Mouse (Mus musculus) intestine, embryonic 15.5 days (tissue): ENCODE data around the gene Ifit2. TPM values are rescaled to one million over a fixed set of nuclear protein-coding genes. Genes with fewer than 3 reads are reported as not detected.

Experiments
- ATAC-seq: fragments of 200-750 bp; cut with Nextera tagmentation; 2 replicates; pipeline ENCODE4 v1.8.0; 2017; ENCODE audit warnings: moderate TSS enrichment, moderate library complexity
- H3K27ac ChIP-seq: fragments of 300-500 bp; sonication (generic); 2 replicates; pipeline ENCODE4 v1.5.1; 2015; ENCODE audit warnings: mild to moderate bottlenecking, inconsistent platforms
- H3K27me3 ChIP-seq: fragments of 300-500 bp; sonication (generic); replicated peaks from 2 replicates; pipeline ENCODE4 v1.6.1; 2015; ENCODE audit warnings: inconsistent platforms
- H3K36me3 ChIP-seq: fragments of 300-500 bp; sonication (generic); 2 replicates; pipeline ENCODE4 v1.6.1; 2015; ENCODE audit warnings: inconsistent platforms
- H3K4me1 ChIP-seq: fragments of 300-500 bp; sonication (generic); replicated peaks from 2 replicates; pipeline ENCODE4 v1.6.1; 2015; ENCODE audit warnings: inconsistent platforms
- H3K4me2 ChIP-seq: fragments of 300-500 bp; sonication (generic); replicated peaks from 2 replicates; pipeline ENCODE4 v1.6.1; 2015; ENCODE audit warnings: mild to moderate bottlenecking, inconsistent platforms
- H3K4me3 ChIP-seq: fragments of 300-500 bp; sonication (generic); replicated peaks from 2 replicates; pipeline ENCODE4 v1.5.1; 2015; ENCODE audit warnings: inconsistent platforms
- H3K9ac ChIP-seq: fragments of 300-500 bp; sonication (generic); 2 replicates; pipeline ENCODE4 v1.6.1; 2015; ENCODE audit warnings: inconsistent platforms
- H3K9me3 ChIP-seq: fragments of 300-500 bp; sonication (generic); 2 replicates; pipeline ENCODE4 v1.6.1; 2016; ENCODE audit warnings: inconsistent platforms
- WGBS: fragments of 180-500 bp; shearing (Covaris S2); methylation state at CpG from one replicate; pipeline ENCODE4 v1.1.7; 2015; 5-methylcytosine and 5-hydroxymethylcytosine counted together
- polyA plus RNA-seq: library from polyadenylated mRNA; unstranded; fragments of >200 nt; fragmentation: Nextera tagmentation; extraction: Ambion mirVana; gene quantifications from 2 replicates; pipeline ENCODE4 v1.2.1, GENCODE M21; 2015

Gene Ifit2
- polyA plus RNA-seq, 1 experiment from 2014 or later, result 6.7 TPM

GRCm38 (mm10) chr19:34521361-34521760 is 29.1 kb upstream of the Ifit2 start:
- no peak overlapping the region for H3K9ac ChIP-seq
- H3K9me3 ChIP-seq, result no peaks in the 10 kb centered on the region
- H3K4me2 ChIP-seq, result no peak overlapping the region
- 64% methylated on average over 2 of the region's 2 CpGs for WGBS
- no peak for ATAC-seq
- peaks cover 6% of the 10 kb centered on the region; the same call in 1 of the 2 replicates for H3K4me1 ChIP-seq
- no peaks in the 10 kb centered on the region for H3K36me3 ChIP-seq
- H3K27me3 ChIP-seq, result no peaks in the 10 kb centered on the region
- H3K4me3 ChIP-seq, result no peak overlapping the region
- H3K27ac ChIP-seq, result no peak overlapping the region

GRCm38 (mm10) chr19:34521978-34522377 is 28.5 kb upstream of the Ifit2 start:
- Histone ChIP-seq H3K27me3 (no peaks in the 10 kb centered on the region), H3K9me3 (no peaks in the 10 kb centered on the region), H3K36me3 (no peaks in the 10 kb centered on the region), H3K9ac (no peak overlapping the region), H3K4me1 (peaks cover 6% of the 10 kb centered on the region; the same call in 1 of the 2 replicates), H3K4me2 (no peak overlapping the region), H3K27ac (no peak overlapping the region), H3K4me3 (no peak overlapping the region)
- ATAC-seq, result no peak
- WGBS, result 83% methylated on average over 1 of the region's 1 CpGs

- no peaks in the 10 kb centered on the region for H3K36me3 ChIP-seq
- no peak for ATAC-seq
- H3K27me3 ChIP-seq, result no peaks in the 10 kb centered on the region
- H3K4me3 ChIP-seq, result no peak overlapping the region
- H3K4me2 ChIP-seq, result no peak overlapping the region
- no peaks in the 10 kb centered on the region for H3K9me3 ChIP-seq
- peaks cover 6% of the 10 kb centered on the region; the same call in 1 of the 2 replicates for H3K4me1 ChIP-seq
- no peak overlapping the region for H3K9ac ChIP-seq
- H3K27ac ChIP-seq, result no peak overlapping the region
- WGBS, result 80% methylated on average over 12 of the region's 12 CpGs
Observed at GRCm38 (mm10) chr19:34523106-34523725, 27.3 kb upstream of the Ifit2 start.

- H3K4me1 ChIP-seq, result peaks cover 6% of the 10 kb centered on the region; the same call in 1 of the 2 replicates
- H3K27ac ChIP-seq, result no peak overlapping the region
- no peak overlapping the region for H3K4me3 ChIP-seq
- no peaks in the 10 kb centered on the region for H3K9me3 ChIP-seq
- no peak overlapping the region; the same call in 1 of the 2 replicates for H3K4me2 ChIP-seq
- 39% methylated on average over 9 of the region's 9 CpGs for WGBS
- H3K9ac ChIP-seq, result no peak overlapping the region
- ATAC-seq, result no peak
- H3K27me3 ChIP-seq, result no peaks in the 10 kb centered on the region
- no peaks in the 10 kb centered on the region for H3K36me3 ChIP-seq
Observed at GRCm38 (mm10) chr19:34524646-34525045, 25.8 kb upstream of the Ifit2 start.

GRCm38 (mm10) chr19:34526321-34526923 is 24.1 kb upstream of the Ifit2 start:
- peaks cover 6% of the 10 kb centered on the region; the same call in 1 of the 2 replicates for H3K4me1 ChIP-seq
- H3K4me3 ChIP-seq, result peak overlapping the region; percentile 88
- no peaks in the 10 kb centered on the region for H3K36me3 ChIP-seq
- peak overlapping the region; percentile 66 for H3K9ac ChIP-seq
- 11% methylated on average over 11 of the region's 11 CpGs for WGBS
- peak overlapping the region; percentile 84 for H3K4me2 ChIP-seq
- H3K9me3 ChIP-seq, result no peaks in the 10 kb centered on the region
- no peaks in the 10 kb centered on the region for H3K27me3 ChIP-seq
- peak overlapping the region; percentile 71; the same call in 1 of the 2 replicates for H3K27ac ChIP-seq
- ATAC-seq, result peak; percentile 13

- Histone ChIP-seq H3K4me3 (peak within 1 kb of the TSS; percentile 88), H3K27ac (peak within 1 kb of the TSS; percentile 71), H3K4me1 (peaks cover 6% of the 10 kb centered on the region; the same call in 1 of the 2 replicates), H3K9ac (peak within 1 kb of the TSS; percentile 66), H3K9me3 (no peaks in the 10 kb centered on the region), H3K4me2 (peak within 1 kb of the TSS; percentile 84), H3K27me3 (no peaks in the 10 kb centered on the region), H3K36me3 (no peaks in the 10 kb centered on the region)
- peak; percentile 100 for ATAC-seq
- WGBS, result under 1% methylated on average over 29 of the region's 29 CpGs
Observed at GRCm38 (mm10) chr19:34526941-34527682, 23.4 kb upstream of the Ifit2 start, which contains the start of gene Lipa. TSS of gene Lipa (minus strand) at chr19:34527474.

- H3K4me3 ChIP-seq, result no peak overlapping the region
- H3K27me3 ChIP-seq, result no peaks in the 10 kb centered on the region
- ATAC-seq, result no peak
- H3K27ac ChIP-seq, result no peak overlapping the region
- H3K4me1 ChIP-seq, result no peaks in the 10 kb centered on the region
- no peak overlapping the region for H3K9ac ChIP-seq
- H3K4me2 ChIP-seq, result no peak overlapping the region
- H3K36me3 ChIP-seq, result no peaks in the 10 kb centered on the region
- H3K9me3 ChIP-seq, result no peaks in the 10 kb centered on the region
- WGBS, result 94% methylated on average over 4 of the region's 4 CpGs
Observed at GRCm38 (mm10) chr19:34532061-34532751, 18.3 kb upstream of the Ifit2 start.

GRCm38 (mm10) chr19:34539422-34539821 is 11.1 kb upstream of the Ifit2 start:
- Histone ChIP-seq H3K9me3 (no peaks in the 10 kb centered on the region), H3K4me2 (no peak overlapping the region), H3K36me3 (no peaks in the 10 kb centered on the region), H3K4me1 (no peaks in the 10 kb centered on the region), H3K9ac (no peak overlapping the region), H3K27ac (no peak overlapping the region), H3K4me3 (no peak overlapping the region), H3K27me3 (no peaks in the 10 kb centered on the region)
- no peak for ATAC-seq
- WGBS, result 79% methylated on average over 1 of the region's 1 CpGs

- ATAC-seq, result no peak
- Histone ChIP-seq H3K36me3 (no peaks in the 10 kb centered on the region), H3K9me3 (no peaks in the 10 kb centered on the region), H3K27me3 (no peaks in the 10 kb centered on the region), H3K27ac (no peak overlapping the region), H3K4me2 (no peak overlapping the region), H3K9ac (no peak overlapping the region), H3K4me1 (no peaks in the 10 kb centered on the region), H3K4me3 (no peak overlapping the region)
- WGBS, result 90% methylated on average over 4 of the region's 4 CpGs
Observed at GRCm38 (mm10) chr19:34546211-34546610, 4.3 kb upstream of the Ifit2 start.

- Histone ChIP-seq H3K27ac (no peak overlapping the region), H3K4me3 (no peak overlapping the region), H3K4me2 (no peak overlapping the region), H3K36me3 (no peaks in the 10 kb centered on the region), H3K9ac (no peak overlapping the region), H3K9me3 (no peaks in the 10 kb centered on the region), H3K4me1 (peaks cover 7% of the 10 kb centered on the region; the same call in 1 of the 2 replicates), H3K27me3 (no peaks in the 10 kb centered on the region)
- ATAC-seq, result no peak
- 40% methylated on average over 7 of the region's 7 CpGs for WGBS
Observed at GRCm38 (mm10) chr19:34547976-34548375, 2.5 kb upstream of the Ifit2 start.

- H3K4me1 ChIP-seq, result peaks cover 13% of the 10 kb centered on the region; the same call in 1 of the 2 replicates
- H3K27me3 ChIP-seq, result no peaks in the 10 kb centered on the region
- WGBS, result 28% methylated on average over 4 of the region's 4 CpGs
- no peak; the same call in 1 of the 2 replicates for ATAC-seq
- peak overlapping the region; percentile 68 for H3K4me2 ChIP-seq
- H3K9me3 ChIP-seq, result no peaks in the 10 kb centered on the region
- H3K9ac ChIP-seq, result peak overlapping the region; percentile 26; the same call in 1 of the 2 replicates
- H3K4me3 ChIP-seq, result peak overlapping the region; percentile 49
- H3K36me3 ChIP-seq, result no peaks in the 10 kb centered on the region
- H3K27ac ChIP-seq, result 0 out of 2 replicates have a peak overlapping the region, but pooled peaks have one; percentile 45
Observed at GRCm38 (mm10) chr19:34550205-34550533, 325 bp upstream of the Ifit2 start.

GRCm38 (mm10) chr19:34551981-34552380 is 1.5 kb downstream of the Ifit2 start:
- H3K27ac ChIP-seq, result 0 out of 2 replicates have a peak overlapping the region, but pooled peaks have one; percentile 8
- peak overlapping the region; percentile 39 for H3K4me2 ChIP-seq
- no peaks in the 10 kb centered on the region for H3K9me3 ChIP-seq
- H3K36me3 ChIP-seq, result no peaks in the 10 kb centered on the region
- no peaks in the 10 kb centered on the region for H3K27me3 ChIP-seq
- ATAC-seq, result no peak
- H3K4me1 ChIP-seq, result peaks cover 17% of the 10 kb centered on the region; the same call in 1 of the 2 replicates
- H3K9ac ChIP-seq, result no peak overlapping the region
- no peak overlapping the region for H3K4me3 ChIP-seq
- 26% methylated on average over 5 of the region's 5 CpGs for WGBS
